Mouse (Mus musculus): ENCODE results near the gene Opn1sw. TPM values are rescaled to one million over a fixed set of nuclear protein-coding genes. Genes with fewer than 3 reads are reported as not detected.

Gene Opn1sw
- polyA plus RNA-seq, 1 experiment from 2014 or later = 0.87 TPM

DNA sequence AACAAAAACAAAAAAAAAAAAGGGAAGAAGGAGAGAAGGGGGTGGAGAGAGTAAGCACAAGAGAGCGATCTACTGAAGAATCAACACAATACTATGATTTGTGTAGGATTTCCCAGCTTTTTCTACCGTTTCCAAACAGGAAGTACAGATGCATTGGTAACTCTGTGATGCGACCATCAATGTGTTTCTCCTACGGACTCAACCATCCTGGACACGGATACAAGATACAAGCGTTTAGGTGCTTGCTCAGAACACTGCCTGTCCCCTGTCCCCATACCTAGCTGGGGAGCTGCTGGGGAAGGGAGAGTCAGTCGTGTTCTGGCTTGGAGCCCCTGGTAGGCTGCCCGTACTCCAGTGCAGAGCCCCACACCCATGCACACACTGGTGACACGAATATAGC lies 1.2 kb upstream of the Opn1sw start:
- Histone ChIP-seq H3K4me1 (ENCODE audit: control insufficient read depth, insufficient read depth, low read length) (peaks cover 5% of the 10 kb centered on the region), H3K9ac (ENCODE audit: low read depth, low read length) (no peak overlapping the region), H3K36me3 (ENCODE audit: control insufficient read depth, insufficient read depth, low read length) (no peaks in the 10 kb centered on the region), H3K27me3 (ENCODE audit: control insufficient read depth, insufficient read depth, low read length) (peaks cover 2% of the 10 kb centered on the region; the same call in 1 of the 2 replicates), H3K27ac (ENCODE audit: low read depth, low read length) (no peak overlapping the region), H3K9me3 (ENCODE audit: control insufficient read depth, low read length) (no peaks in the 10 kb centered on the region), H3K4me2 (replicated peaks; ENCODE audit: low read depth, low read length) (no peak overlapping the region), H3K4me3 (ENCODE audit: low read length) (no peak overlapping the region)
- WGBS = 57% methylated on average over 9 of the region's 9 CpGs
- ATAC-seq (ENCODE audit: low FRiP score, low TSS enrichment) = no peak

DNA sequence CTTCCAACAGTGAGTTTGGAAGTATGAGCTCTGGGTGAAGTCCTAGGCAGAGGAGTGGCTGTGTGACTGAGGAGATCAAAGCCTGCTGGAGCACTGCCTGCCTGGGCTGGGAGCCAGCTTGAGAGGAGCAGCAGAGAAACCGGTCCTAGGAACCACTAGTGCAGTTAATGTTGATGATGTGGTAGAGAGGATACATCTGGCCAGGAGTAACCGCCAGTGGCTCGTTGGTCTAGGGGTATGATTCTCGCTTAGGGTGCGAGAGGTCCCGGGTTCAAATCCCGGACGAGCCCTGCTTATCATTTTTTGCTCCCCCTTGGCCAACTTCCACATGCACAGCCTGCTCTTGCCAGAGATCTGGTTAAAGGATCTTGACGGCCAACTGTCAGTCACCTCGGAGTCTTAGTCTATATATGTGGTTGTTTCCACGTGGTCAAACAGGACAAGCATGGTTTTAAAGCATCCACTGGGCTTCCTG lies 375 bp upstream of the Opn1sw start:
- 6% methylated on average over 11 of the region's 11 CpGs for WGBS
- Histone ChIP-seq H3K27me3 (ENCODE audit: control insufficient read depth, insufficient read depth, low read length) (no peaks in the 10 kb centered on the region; the same call in 1 of the 2 replicates), H3K9ac (ENCODE audit: low read depth, low read length) (no peak overlapping the region), H3K9me3 (ENCODE audit: control insufficient read depth, low read length) (no peaks in the 10 kb centered on the region), H3K4me1 (ENCODE audit: control insufficient read depth, insufficient read depth, low read length) (peaks cover 5% of the 10 kb centered on the region), H3K4me3 (ENCODE audit: low read length) (peak overlapping the region; percentile 41), H3K36me3 (ENCODE audit: control insufficient read depth, insufficient read depth, low read length) (no peaks in the 10 kb centered on the region), H3K27ac (ENCODE audit: low read depth, low read length) (no peak overlapping the region), H3K4me2 (replicated peaks; ENCODE audit: low read depth, low read length) (peak overlapping the region; percentile 49)
- ATAC-seq (ENCODE audit: low FRiP score, low TSS enrichment) = peak; percentile 92

DNA sequence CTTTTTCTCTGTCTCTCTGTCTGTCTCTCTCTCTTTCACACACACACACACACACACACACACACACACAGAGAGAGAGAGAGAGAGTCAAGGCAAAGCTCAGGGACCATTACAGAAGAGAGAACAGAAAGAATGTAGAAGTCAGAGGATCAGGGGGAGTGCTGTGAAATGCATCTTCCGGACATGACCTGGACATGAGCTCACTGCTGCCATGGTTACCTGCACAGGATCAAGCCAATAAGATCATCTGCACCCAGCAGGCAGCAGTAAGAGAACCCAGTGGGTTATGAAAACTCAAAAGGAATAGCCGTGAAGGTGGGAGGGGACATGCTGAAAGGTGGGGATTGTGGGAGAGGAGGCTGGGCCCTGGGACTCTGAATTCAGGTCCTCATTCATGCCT lies 5.8 kb downstream of the Opn1sw start:
- H3K9me3 ChIP-seq (ENCODE audit: control insufficient read depth, low read length) = no peaks in the 10 kb centered on the region
- no peaks in the 10 kb centered on the region for H3K27me3 ChIP-seq (ENCODE audit: control insufficient read depth, insufficient read depth, low read length)
- no peak overlapping the region for H3K27ac ChIP-seq (ENCODE audit: low read depth, low read length)
- 62% methylated on average over 2 of the region's 2 CpGs for WGBS
- no peak for ATAC-seq (ENCODE audit: low FRiP score, low TSS enrichment)
- H3K4me2 ChIP-seq (replicated peaks; ENCODE audit: low read depth, low read length) = no peak overlapping the region
- no peaks in the 10 kb centered on the region; the same call in 1 of the 2 replicates for H3K4me1 ChIP-seq (ENCODE audit: control insufficient read depth, insufficient read depth, low read length)
- no peak overlapping the region for H3K4me3 ChIP-seq (ENCODE audit: low read length)
- H3K9ac ChIP-seq (ENCODE audit: low read depth, low read length) = no peak overlapping the region
- H3K36me3 ChIP-seq (ENCODE audit: control insufficient read depth, insufficient read depth, low read length) = peaks cover 7% of the 10 kb centered on the region; the same call in 1 of the 2 replicates

DNA sequence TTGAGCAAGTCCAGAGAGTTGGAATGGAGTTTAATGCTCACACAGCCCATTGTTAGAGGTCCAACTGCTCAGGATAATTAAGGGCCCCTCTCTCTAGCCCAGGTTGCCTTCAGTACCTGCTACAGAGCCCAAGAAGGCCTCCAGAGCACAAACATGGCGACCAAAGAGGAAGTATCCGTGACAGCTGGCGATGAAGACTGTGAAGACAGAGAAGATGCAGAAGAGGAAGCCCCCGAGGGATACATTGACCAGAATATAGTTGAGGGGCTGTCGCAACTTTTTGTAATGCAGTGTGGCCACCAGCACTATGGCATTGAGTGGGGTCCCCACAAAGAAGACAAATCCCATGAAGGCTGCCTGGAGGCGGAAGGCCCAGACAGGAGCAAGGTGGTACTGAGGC lies 8.3 kb downstream of the Opn1sw start:
- ATAC-seq (ENCODE audit: low FRiP score, low TSS enrichment) = no peak
- Histone ChIP-seq H3K27ac (ENCODE audit: low read depth, low read length) (no peak overlapping the region), H3K9ac (ENCODE audit: low read depth, low read length) (no peak overlapping the region), H3K27me3 (ENCODE audit: control insufficient read depth, insufficient read depth, low read length) (no peaks in the 10 kb centered on the region), H3K4me3 (ENCODE audit: low read length) (no peak overlapping the region), H3K36me3 (ENCODE audit: control insufficient read depth, insufficient read depth, low read length) (peaks cover 32% of the 10 kb centered on the region), H3K4me2 (replicated peaks; ENCODE audit: low read depth, low read length) (no peak overlapping the region), H3K4me1 (ENCODE audit: control insufficient read depth, insufficient read depth, low read length) (no peaks in the 10 kb centered on the region), H3K9me3 (ENCODE audit: control insufficient read depth, low read length) (no peaks in the 10 kb centered on the region)
- WGBS = 93% methylated on average over 6 of the region's 6 CpGs

DNA sequence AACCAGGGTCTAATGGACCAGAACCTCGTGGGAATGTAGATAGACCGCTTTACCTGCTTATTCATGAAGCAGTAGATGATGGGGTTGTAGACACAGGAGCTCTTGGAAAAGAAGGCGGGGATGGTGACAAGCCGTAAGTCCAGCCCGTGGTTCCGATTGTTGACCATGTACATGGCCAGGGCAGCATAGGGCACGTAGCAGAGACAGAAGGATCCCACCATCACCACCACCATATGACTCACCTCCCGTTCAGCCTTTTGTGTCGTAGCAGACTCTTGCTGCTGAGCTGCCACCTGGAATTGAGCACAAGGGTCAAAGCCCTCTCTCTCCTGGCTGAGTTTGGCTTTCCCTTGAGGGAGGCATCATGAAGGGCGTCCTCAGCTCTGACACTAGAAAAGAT lies 9.6 kb downstream of the Opn1sw start:
- ATAC-seq (ENCODE audit: low FRiP score, low TSS enrichment) = no peak
- Histone ChIP-seq H3K4me2 (replicated peaks; ENCODE audit: low read depth, low read length) (no peak overlapping the region), H3K4me1 (ENCODE audit: control insufficient read depth, insufficient read depth, low read length) (no peaks in the 10 kb centered on the region), H3K9ac (ENCODE audit: low read depth, low read length) (no peak overlapping the region), H3K27me3 (ENCODE audit: control insufficient read depth, insufficient read depth, low read length) (no peaks in the 10 kb centered on the region), H3K27ac (ENCODE audit: low read depth, low read length) (no peak overlapping the region), H3K4me3 (ENCODE audit: low read length) (no peak overlapping the region), H3K36me3 (ENCODE audit: control insufficient read depth, insufficient read depth, low read length) (peaks cover 44% of the 10 kb centered on the region), H3K9me3 (ENCODE audit: control insufficient read depth, low read length) (no peaks in the 10 kb centered on the region)
- WGBS = 90% methylated on average over 10 of the region's 10 CpGs

DNA sequence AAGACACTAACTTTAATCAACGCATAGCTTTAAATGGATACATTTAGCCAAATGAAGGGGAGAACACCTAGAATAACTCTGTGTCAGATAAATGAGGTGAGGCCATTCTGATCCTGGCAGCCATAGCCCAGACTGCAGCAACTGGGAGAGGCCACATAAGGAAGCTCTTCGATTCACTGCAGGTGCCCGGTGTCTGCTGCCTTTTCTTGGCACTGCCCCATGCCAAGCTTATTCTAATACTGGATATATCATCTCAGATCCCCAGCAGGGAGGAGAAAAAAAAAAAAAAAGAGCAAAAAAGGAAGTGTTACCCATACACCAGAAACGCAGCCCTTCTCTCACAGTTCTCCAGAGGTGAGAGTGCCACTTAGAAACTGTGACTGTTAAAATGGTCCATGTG lies 10.9 kb downstream of the Opn1sw start:
- peaks cover 56% of the 10 kb centered on the region for H3K36me3 ChIP-seq (ENCODE audit: control insufficient read depth, insufficient read depth, low read length)
- no peaks in the 10 kb centered on the region for H3K4me1 ChIP-seq (ENCODE audit: control insufficient read depth, insufficient read depth, low read length)
- no peak overlapping the region for H3K4me3 ChIP-seq (ENCODE audit: low read length)
- H3K9ac ChIP-seq (ENCODE audit: low read depth, low read length) = no peak overlapping the region
- no peaks in the 10 kb centered on the region for H3K27me3 ChIP-seq (ENCODE audit: control insufficient read depth, insufficient read depth, low read length)
- no peaks in the 10 kb centered on the region for H3K9me3 ChIP-seq (ENCODE audit: control insufficient read depth, low read length)
- 94% methylated on average over 4 of the region's 4 CpGs for WGBS
- ATAC-seq (ENCODE audit: low FRiP score, low TSS enrichment) = no peak
- H3K27ac ChIP-seq (ENCODE audit: low read depth, low read length) = no peak overlapping the region
- H3K4me2 ChIP-seq (replicated peaks; ENCODE audit: low read depth, low read length) = no peak overlapping the region

DNA sequence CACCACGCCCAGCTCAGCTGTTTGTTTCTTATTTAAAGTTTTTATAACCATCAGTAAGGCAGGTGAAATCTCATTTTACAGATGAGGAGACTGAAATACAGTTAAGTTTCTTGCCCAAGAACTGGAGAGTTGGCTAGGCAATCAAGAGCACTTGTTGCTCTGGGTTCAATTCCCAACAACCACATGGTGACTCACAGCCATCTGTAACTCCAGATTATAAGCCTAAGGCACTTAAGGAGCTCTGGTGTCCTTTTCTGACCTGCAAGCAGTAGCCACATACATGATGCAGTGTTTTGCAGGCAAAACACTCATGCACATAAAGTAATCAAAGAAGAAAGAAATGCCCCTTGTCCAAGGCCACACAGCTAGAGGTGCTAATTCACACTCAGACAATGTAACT lies 23.0 kb downstream of the Opn1sw start:
- ATAC-seq (ENCODE audit: low FRiP score, low TSS enrichment) = no peak
- Histone ChIP-seq H3K27me3 (ENCODE audit: control insufficient read depth, insufficient read depth, low read length) (no peaks in the 10 kb centered on the region), H3K27ac (ENCODE audit: low read depth, low read length) (no peak overlapping the region), H3K9me3 (ENCODE audit: control insufficient read depth, low read length) (no peaks in the 10 kb centered on the region), H3K36me3 (ENCODE audit: control insufficient read depth, insufficient read depth, low read length) (peaks cover 56% of the 10 kb centered on the region), H3K4me2 (replicated peaks; ENCODE audit: low read depth, low read length) (no peak overlapping the region), H3K9ac (ENCODE audit: low read depth, low read length) (no peak overlapping the region), H3K4me3 (ENCODE audit: low read length) (no peak overlapping the region), H3K4me1 (ENCODE audit: control insufficient read depth, insufficient read depth, low read length) (no peaks in the 10 kb centered on the region)
- WGBS = 85% methylated on average over 1 of the region's 1 CpGs

DNA sequence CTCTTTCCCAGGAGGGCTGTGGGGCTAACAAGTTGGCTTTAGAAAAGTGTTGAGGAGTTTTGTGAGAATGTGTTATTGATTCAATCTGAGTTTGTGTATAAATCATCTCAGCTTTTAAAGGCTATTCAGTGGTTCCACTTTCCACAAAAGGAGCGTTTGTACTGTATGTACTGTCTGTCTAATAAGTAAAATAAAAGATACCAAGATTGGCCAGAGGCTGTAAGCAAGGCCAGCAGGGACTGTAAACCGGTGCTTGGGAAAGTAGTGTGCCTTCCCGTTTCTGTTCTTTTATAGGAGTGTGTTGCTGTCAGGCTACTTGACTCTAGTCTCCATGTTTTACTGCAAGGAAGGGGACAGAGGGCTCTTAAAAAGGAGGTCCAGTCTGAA lies 25.1 kb downstream of the Opn1sw start:
- no peak overlapping the region for H3K9ac ChIP-seq (ENCODE audit: low read depth, low read length)
- 84% methylated on average over 3 of the region's 3 CpGs for WGBS
- H3K4me1 ChIP-seq (ENCODE audit: control insufficient read depth, insufficient read depth, low read length) = no peaks in the 10 kb centered on the region
- H3K27ac ChIP-seq (ENCODE audit: low read depth, low read length) = no peak overlapping the region
- no peak overlapping the region for H3K4me2 ChIP-seq (replicated peaks; ENCODE audit: low read depth, low read length)
- ATAC-seq (ENCODE audit: low FRiP score, low TSS enrichment) = no peak
- H3K4me3 ChIP-seq (ENCODE audit: low read length) = no peak overlapping the region
- no peaks in the 10 kb centered on the region for H3K27me3 ChIP-seq (ENCODE audit: control insufficient read depth, insufficient read depth, low read length)
- H3K36me3 ChIP-seq (ENCODE audit: control insufficient read depth, insufficient read depth, low read length) = peaks cover 53% of the 10 kb centered on the region
- H3K9me3 ChIP-seq (ENCODE audit: control insufficient read depth, low read length) = no peaks in the 10 kb centered on the region

DNA sequence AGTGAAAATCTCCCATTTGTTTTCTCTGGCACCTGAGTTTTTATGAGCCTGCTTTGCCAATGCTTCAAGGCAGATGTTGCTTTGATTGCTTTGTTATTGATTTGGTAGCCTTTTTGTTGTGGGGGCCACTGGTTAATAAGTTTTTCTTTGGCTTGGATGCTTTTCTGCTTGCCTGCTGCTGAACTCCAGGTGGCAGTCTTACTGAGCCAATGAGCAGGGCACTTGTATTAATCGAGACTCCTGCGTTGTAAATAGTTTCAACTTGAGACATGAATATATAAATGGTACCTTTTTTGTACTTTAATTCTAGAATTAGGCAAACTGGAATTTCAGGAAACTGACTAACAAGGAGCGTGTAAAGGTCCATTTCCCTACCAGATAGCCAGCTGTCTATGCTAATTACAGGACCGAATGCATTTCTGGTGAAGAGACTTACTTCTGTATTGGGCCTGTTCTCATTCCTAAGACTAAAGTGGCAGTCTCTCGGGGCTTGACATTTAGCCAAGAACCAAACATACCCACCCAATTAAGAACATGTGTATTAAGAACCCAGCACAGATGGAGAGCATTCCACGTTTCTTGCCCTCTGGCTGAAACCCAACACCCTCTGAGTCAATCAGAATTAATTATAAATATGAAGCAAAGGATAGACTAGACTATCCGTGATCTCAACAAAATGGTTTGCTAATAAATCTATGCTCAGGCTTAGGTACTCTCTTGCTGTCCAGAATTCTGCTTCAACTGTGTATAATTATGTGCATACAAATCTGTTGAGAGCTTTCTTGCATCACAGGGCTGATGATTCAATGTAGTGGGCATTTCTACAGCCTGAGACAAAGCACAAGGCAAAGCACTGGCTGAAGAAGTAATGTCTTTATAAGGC lies 25.8 kb downstream of the Opn1sw start:
- Histone ChIP-seq H3K9me3 (ENCODE audit: control insufficient read depth, low read length) (no peaks in the 10 kb centered on the region), H3K9ac (ENCODE audit: low read depth, low read length) (no peak overlapping the region), H3K4me2 (replicated peaks; ENCODE audit: low read depth, low read length) (no peak overlapping the region), H3K27me3 (ENCODE audit: control insufficient read depth, insufficient read depth, low read length) (no peaks in the 10 kb centered on the region), H3K27ac (ENCODE audit: low read depth, low read length) (no peak overlapping the region), H3K4me1 (ENCODE audit: control insufficient read depth, insufficient read depth, low read length) (no peaks in the 10 kb centered on the region), H3K4me3 (ENCODE audit: low read length) (no peak overlapping the region), H3K36me3 (ENCODE audit: control insufficient read depth, insufficient read depth, low read length) (peaks cover 53% of the 10 kb centered on the region)
- WGBS = 80% methylated on average over 7 of the region's 7 CpGs
- no peak for ATAC-seq (ENCODE audit: low FRiP score, low TSS enrichment)
